Mouse (Mus musculus) bone marrow, adult 2 months (tissue): ENCODE data around the gene Gpc6.

ENCODE experiments used
- CTCF ChIP-seq: fragments of 200-500 bp; IDR thresholded peaks from 2 replicates; pipeline ENCODE4 v1.5.1; 2011; ENCODE audit warnings: low read length, control low read depth; ENCODE audit not compliant: control insufficient read depth, insufficient read depth
- POLR2A ChIP-seq: fragments of 200-500 bp; IDR thresholded peaks from 2 replicates; pipeline ENCODE4 v1.6.1; 2011; ENCODE audit warnings: low read depth, mild to moderate bottlenecking, control low read depth, low read length, borderline replicate concordance; ENCODE audit not compliant: control insufficient read depth

DNA sequence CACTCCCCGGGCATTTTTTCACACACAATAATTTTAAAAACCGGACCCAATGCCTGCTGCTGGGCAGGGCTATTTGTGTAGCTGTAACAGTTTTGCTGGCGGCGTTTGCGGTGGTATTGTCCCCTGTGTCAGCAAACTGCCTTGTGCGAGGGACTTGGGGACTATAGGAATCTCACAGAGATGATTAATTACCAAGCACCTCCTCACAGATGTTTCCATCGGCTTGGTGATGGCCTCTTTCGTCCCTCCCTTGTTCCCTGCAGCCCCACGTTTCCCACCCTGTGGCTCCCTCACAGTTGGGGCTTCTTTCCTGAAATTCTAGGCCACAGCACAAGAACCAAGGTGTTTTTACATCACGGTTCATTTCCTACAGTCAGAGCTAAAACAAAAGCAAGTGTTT lies 980.6 kb downstream of the Gpc6 start:
- TF ChIP-seq CTCF (no peak), POLR2A (no peak)
